Mouse (Mus musculus) adrenal gland, postnatal 36 days (tissue): ENCODE data around the gene En1. TPM values are rescaled to one million over a fixed set of nuclear protein-coding genes. Genes with fewer than 3 reads are reported as not detected.

Experiments
- DNase-seq, 2 experiments: peaks; one replicate each; pipeline ENCODE4 v3.0.0; 2021; ENCODE audit warnings: mixed read lengths in 1 of 2
- long read RNA-seq, 2 experiments: library from polyadenylated mRNA; stranded (forward); transcript quantifications; one replicate each; pipeline ENCODE4 v2.0.0; 2021; ENCODE audit warnings: borderline sequencing depth in 2 of 2
- total RNA-seq, 2 experiments: library from RNA; stranded (reverse); gene quantifications; 2 replicates each; pipeline ENCODE4 v1.2.3; 2021

Gene En1
- under 1 TPM in 1 of 2 experiments, not detected in 1; 0.10 TPM for total RNA-seq
- long read RNA-seq, experiment 1, result 0 reads
- long read RNA-seq, experiment 2, result 0 reads

DNA sequence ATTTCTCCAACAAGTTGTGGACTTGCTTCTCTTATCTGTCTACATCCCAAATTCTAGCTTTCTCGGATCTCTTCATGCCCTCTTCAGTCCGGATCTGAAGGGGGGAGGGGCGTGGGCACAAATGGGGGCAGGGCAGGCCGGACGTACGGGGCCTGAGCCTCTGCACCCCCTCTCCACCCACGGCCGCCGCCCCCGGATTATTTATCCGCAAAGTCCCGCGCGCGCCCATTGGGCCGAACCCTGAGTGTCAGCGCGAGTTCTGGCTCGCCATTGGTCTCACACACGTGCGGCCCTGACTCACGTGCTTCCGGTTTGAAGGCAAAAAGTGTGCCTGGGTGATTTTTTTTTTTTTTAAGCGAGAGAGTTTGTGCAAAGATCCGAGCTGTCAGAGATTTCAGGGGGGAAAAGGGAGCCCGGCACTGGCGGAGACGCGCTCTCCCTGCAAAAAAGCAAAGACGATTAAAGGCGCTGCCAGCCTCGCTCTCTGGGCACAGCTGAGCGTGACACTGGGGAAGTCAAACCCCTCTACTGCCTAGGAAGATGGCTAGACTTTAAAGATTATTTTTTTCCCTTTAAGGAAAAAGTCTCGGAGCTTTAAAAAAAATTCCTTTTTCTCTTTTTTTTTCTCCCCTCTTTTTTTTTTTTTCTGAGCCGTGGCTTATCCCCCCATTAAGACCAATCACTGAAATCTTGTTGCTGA lies at the start of gene En1:
En1 (plus strand) TSS at position 388 of the 700 bp plus-strand sequence.
- DNase-seq, result peak; percentile 40 to 52

DNA sequence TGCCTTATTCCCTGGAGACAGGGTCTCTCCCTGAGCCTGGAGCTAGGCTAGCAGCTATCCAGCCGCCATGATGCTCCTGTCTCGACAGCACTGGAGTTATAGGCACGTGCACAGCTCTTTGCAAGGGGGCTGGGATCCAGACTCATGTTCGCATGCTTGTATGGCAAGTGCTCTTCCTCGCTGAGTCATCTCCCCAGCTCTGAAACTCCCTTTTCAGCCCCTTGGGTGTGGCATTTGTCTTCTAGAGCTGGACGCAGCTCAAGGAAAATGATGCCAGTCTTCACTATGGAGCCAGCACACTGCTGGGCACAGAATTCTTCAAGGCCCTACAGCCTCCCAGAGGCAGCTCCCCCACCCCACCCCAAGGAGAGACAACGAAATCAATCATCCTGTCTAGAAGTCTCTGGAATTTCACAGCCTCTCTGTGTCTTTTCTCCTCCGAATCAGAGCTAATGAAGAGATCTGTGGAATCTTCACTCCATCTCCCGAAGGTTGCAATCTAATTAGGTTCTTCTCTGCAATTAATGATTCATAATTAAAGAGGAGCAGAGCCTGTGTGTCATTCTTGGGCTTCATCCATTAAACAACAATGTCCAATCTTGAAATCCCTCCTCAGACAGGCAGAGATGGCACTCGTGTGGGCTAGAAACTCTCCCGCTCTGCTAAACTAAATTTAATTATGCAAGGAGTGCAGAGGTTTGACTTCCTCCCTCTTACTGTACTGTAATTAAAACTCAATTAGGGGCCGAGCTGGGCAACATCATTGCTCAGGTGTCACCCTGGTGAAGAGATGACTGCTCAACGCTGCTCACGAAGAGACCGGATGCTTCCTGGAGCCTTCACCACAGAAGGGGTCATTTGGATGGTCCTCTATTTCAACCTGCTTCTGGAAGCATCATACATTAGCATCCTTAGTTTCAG lies 45.0 kb upstream of the En1 start:
- no peak for DNase-seq

DNA sequence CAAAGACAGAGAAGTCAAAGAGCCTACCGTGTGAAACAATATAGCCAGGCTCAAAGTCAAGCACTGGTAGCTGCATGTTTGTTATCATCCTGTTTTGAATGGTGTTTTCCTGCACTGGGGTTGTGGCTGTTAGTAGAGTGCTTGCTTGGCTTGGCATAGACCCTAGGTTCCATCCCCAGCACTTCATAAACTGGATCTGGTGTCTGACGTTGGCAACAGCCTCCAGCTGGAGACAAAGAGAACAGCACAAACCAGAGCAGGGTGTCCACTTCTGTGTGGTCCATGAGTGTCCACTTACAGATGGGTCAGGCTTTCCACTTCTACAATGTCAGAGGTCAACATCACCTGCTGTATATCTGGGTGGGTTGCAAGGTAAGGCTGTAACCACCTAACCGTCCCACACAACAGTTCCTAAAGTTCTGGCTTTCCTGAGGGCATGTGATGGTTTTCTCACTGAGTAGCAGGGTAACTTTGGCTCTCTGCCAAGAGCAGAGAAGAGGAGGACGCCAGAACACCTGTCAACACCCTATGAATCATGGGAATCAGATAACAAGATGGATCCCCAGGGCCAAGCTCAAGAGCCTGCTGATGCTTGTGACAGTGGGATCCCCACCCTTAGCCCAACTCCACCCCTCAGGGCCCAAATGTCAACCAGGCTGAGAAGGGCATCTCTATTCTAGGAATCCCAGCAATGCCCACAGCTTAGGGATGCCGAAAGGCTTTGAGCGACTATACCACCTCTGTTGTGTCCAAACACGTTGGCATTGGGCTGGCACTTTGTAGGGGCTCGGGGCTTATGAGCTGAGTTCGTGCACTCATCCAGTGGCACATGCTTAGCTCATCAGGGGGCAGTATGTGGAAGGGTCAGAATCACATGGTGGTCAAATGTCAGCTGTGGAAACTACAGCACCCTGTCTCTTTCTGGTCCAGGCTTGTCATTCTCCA lies 43.6 kb upstream of the En1 start:
- DNase-seq, result no peak

DNA sequence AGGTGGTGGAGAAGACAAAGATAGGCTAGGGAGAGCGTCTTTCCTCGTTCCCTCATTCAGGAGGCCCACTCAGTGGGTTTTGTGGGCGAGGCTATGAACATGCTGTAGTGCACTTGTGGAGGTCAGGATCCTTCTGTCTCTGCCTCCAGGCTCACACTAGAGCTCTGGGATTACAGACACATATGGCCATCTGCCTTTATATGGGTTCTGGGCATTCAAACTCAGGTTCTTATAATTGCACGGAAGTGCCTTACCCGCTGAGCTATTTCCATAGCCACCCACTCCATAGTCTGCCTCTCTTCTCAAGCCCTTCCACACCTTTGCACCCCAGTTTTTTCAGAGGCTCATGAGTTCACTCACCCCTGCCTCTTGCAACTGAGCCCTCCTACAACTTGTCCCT lies 42.3 kb upstream of the En1 start:
- DNase-seq, result no peak

DNA sequence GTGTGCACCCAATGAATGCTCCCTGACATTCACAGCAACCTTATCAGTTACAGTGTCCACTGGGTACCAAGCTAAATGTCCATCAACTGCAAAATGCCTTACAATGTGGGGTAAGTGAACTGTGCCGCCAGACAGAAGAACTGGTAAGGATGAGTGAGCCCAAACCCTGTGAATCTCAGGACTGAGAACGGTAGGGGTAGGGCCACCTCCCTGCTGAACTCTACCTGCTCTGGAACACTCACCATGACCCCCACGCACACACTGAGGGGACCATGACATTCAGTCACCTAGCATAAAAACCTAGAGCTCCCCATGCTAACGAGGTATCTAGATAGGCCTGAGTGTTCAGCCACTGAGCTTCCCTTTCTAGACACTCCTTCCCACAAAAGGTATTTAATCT lies 20.9 kb upstream of the En1 start:
- DNase-seq, result no peak

DNA sequence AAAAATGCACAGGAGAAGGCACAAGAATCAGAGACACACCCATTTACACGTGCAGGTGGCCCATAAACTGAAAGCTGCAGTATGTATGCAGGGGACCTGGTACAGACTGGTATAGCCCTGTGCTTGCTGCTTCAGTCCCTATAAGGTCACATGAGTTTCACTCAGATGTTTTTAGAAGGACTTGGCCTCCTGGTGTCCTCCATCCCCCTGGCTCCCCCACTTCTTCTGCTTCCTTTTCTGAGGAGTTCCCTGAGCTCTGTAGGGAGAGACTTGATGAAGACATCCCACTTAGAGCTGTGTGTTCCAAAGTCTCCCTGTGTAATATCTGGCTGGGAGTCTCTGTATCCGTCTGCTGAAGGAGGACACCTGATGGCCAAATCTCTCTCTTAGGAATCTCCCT lies 16.7 kb upstream of the En1 start:
- no peak for DNase-seq

DNA sequence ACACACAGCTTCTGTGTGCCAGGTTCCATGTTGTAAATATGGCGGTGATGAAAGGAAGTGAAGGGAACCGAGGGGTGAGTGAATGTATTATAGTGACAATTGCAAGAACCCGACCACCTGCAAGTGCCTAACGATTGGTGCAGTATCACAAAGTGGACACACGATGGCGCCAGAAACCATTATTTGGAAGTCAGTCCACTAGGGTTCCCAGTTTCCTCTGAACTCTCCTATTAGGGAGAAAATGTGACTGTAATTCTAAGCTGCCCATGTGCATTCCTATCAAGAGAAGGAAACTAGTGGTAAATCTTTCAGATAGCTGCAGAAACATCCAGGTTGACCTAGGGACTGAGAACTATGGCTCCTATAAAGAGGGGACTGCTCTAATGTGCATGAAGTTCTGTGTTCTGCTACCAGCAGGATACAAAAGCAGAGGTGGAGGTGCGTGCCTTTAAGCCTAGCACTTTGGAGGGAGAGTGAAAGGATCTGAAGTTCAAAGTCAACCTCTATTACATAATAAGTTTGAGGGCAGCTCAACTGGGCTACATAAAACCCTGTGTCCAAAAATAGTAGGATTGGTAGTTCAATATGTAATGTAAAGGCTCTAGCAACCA lies 15.6 kb upstream of the En1 start:
- peak; percentile 61 to 64 for DNase-seq

DNA sequence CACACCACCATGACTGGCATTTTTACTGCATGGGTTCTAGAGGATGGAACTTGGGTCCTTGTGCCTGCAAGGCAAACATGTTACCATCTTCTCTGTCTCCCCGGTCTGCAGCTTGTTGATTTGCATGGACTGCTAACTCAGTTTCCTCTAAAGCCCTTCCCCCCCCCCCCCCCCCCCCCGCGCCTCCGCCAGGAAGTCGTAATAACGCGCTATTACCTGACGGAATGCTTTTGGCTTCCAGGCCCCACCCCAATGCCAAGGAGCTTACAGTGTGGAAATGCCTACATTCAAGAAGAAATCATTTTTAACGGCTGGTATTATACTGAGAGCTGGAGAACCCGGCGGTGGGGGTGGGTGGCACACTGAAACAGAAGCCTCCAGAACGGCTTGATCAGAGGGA lies 14.8 kb upstream of the En1 start:
- no peak for DNase-seq

DNA sequence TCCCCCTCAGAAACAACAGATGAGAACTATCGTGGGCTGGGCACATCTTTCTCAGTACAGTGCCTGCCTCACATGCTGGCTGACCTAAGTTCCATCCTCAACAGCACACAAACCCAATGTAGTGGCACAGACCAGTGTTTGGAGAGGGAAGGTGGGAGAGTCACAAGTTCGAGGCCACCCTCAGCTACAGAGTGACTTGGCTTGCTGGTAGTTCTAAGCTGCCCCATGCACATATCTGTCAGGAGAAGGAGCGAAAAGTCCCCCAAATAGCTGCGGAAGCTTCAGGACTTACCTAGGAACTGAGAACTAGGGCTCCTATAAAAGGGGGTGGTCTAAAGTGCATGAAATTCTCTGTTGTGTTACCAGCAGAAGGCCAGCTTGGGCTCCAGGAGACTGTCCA lies 14.3 kb upstream of the En1 start:
- DNase-seq, result no peak

DNA sequence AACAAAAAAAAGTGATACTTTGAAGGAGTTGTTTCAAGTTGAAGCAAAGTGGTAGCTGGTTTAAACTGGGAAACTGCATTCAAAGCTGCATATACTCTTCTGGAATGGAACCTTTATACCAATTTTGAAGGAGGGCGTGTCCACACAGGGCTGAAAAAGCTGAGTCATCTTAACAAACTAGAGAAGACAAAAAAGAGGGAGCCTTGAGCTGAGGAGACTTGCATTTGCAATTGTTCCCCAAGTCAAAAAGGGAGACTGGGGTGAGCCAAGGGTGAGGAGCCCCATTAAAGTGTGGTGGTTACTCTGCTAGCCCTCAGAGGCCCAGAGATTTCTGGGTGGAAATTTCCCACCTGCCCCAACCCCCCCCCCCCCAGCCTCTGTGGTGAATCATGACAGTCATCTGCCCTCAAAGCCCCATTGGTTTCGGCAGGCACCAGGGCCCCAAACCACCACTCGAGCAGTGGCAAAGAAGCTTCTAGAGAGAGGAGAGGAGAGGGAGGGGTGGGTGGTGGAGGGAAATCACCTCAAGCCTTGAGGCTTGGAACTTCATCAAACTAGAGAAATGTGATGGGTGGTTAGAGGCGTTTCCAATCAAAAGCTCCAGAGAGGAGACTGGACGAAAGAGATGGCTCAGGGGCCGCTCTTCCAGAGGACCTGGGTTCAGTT lies 13.7 kb upstream of the En1 start:
- DNase-seq, result no peak

DNA sequence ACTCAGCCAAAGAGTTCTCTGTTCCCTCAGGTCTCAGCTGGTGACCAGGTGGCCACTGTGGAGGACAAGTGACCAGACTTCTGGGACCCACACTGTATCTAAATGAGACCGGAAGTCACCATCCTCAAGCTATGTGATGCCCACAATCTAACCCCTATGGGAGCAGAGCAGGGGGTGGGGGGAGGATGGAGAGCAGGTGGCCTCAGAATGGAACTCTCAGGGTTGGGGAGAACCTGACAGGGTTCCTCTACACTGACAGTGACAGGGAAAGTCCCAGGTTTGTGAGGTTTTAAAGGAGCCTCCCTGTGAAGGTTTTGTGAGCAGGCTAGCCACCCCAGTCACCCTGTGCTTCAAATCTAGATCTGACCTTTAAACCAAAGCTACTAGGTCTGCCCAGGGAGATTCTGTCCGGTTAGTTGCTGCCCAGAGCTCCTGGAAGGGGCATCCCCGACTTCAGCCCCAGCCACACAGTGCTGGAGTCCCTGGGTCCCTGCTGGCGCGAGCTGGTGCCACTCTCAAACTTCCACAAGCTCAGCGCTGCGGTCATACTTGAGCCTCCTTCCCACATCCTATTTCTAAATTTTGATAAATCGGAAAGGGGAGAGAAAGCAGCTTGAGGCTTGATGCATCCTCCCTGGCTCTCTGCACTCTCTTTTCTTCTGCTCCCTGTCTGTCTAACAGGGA lies 8.8 kb upstream of the En1 start:
- no peak for DNase-seq

DNA sequence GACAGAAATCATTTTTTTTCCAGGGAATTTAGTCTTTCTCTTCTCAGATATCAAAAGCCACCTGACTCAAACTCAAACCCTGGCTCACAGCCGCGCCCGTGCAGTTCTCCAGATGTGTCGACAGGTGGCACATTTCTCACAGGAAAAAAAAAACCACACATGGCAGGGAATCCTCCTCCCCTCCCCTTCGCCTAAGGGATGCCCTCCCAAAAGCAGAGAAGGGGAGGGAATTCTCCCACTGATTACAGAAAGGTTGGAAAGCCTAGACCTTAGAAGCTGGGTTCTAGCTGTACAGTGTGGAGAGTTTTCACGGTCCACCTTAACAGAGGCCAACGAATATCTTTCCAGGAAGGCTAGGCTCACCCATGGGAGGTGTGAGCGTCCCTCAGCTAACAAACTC lies 7.6 kb upstream of the En1 start:
- peak; percentile 36 to 41 for DNase-seq

DNA sequence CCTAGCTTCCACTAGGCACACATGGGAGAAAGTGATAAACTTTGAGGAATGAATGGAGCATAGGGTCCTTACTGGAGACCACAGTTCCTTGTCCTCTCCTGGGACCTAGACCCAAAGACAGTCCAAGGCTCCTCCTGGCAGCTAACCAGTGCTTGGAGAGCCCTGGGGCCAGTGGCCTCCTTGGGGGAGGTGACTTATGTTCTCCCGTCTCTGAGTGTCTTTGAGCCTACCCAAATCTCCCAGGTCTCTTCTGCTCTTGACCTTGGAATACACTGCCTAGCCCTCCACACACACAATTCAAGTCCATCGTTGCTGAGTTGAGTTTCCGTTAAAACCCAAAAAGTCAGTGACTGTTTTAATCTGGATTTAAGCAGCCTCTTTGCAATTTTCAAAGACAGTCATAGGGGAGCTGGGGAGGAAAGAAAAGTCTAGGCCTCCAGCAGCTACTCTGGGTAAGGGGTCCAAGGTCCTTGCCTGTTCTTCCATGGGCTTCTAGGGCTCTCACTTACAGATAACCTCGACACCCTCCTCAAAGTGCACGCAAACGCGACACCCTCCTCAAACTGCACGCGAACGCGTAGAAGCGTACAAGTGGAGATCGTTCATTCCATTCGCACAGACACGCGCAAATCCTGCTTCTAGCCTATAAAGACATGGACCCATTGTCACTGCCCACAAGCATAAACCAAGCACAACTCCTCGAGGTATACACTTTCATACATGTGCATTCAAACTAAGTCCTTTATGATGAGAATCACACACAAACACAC lies 6.6 kb upstream of the En1 start:
- no peak for DNase-seq

DNA sequence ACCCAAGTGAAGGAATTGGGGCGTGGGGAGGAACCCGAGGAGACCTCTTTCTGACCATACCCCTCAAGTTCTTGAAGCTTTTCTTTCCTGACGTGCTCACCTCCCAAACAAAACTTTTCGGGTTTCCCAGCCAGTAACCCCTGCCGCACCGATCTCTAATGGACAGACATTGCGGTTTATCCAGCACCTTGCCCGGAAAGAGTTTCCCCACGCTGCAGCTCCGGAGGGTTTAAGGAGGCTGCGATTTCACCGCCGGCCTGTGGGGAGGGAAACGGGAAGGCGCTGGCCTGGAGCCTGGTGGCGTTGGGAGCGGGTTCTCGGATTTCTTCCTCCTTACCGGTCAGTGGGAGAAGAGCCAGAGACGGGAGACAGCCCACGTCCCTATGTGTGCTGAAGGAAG lies 5.9 kb upstream of the En1 start:
- peak in 1 of 2 experiments; percentile 34 for DNase-seq

DNA sequence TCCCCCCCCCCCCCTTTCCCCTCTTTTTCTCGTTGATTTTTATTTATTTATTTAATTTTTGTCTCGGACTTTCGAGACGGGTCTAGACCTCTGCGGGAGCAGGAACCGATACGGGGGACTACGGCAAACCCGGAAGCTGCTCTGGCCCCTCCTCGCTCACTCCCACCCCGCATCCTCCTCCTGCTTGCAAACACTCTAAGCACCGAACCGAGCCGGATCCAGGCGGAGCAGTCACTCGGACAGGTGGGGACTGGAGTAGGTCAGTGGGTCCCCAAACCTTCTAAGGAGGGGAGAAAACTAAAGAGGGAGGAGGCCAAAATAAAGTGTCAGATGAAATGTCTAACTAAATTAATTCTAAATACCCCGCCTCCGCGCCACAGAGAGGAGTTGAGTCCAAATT lies 5.4 kb upstream of the En1 start:
- DNase-seq, result no peak

DNA sequence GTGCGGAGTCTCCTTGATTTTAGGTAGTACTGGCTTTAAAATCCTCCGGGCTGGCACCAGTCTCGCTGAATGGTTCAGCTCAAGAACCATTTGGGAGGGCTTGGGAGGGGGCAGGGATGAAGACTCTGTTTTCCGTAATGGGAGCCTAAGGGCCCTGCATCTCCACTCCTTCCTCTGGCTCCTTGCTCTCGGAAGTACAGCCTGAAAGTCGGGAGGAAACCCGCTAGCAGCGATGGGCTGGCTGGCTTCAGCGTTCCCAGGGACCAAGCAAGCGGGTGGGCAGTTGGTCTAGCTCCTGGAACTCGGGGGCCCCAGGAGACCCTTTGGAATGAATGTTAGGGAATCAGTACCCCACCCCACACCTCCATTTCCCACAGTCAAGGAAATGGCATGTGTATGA lies 4.9 kb upstream of the En1 start:
- DNase-seq, result no peak

DNA sequence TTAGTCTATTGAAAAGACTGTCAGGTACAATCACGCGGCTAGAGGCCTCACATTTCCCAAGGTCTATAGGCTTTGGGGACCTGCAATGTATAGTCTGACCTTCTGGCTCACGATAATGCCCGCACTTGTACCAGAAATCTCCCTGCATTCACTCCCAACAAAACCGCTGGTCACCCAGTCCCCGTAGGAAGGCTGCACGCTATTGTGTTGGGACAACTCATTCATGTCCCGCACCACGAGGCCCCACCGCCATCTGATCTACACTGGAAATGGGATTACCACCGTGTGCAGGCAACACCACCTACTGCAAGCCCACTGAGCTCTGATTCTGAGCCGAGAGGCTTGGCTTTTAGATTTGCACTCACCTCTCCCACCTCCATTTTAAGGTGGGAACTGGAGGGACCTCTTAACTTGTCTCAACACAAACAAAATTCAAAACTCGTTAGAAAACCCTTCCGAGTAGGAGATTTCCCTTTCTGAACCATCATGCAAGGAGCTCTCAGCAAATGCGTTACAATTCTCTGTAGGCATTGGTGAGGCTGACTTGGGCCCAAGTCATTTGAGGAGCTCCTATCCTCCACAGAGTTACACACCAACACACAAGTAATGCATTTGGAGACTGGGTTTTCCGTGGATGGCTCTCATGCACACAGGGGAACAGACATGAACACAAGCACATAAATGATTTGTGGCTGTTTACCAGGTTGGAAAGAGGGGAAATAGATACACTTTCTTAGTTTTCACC lies 3.9 kb upstream of the En1 start:
- no peak for DNase-seq

DNA sequence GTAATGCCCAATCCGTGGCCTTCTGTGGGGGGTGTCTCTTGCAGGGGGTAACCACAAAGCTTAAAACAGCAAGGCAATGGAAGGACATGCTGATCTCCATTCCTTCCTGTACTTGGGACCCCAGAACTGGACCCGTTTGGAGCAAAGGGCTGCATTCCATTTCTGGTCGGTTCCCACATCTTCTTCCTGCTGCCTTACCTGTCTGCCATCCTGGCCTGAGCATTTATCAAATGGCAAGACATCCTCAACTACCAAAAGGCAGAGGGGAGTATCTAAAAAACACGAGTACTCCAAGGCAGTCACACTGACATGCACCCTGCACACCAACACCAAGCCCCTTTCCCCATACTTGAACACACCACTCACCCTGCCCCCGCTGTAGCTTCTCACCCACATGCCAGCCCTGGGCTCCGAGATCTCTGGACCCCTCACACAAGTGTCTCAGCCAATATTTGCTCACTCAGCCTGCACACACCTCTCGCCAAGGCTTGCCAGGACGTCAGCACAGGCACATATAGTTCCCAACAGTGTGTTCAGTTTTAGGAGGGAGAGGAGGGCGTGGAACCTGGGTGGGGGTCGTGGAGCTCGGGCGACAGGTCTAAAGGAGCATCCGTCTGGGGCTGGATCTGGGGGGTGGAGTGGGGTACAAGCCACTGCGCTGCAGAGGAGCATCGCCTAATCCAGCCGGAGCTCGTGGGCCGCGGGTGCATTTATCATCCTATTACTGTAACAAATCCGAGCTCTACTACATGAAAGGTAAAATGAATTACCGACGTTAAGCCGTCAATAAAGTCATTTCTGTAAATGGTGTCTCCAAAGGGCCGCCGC lies 2.7 kb upstream of the En1 start:
- DNase-seq, result no peak
